Mouse (Mus musculus) CH12.LX (cell line): ENCODE results near the gene Hmcn1. TPM values are rescaled to one million over a fixed set of nuclear protein-coding genes. Genes with fewer than 3 reads are reported as not detected.
A peak's percentile ranks its signal among the peaks of the same experiment; 100 is the strongest.

Source experiments
- DNase-seq: peaks from one replicate; pipeline ENCODE4 v3.0.0-alpha.2; 2013; ENCODE audit errors: extremely low read depth
- H3K27ac ChIP-seq: 2 replicates; pipeline ENCODE4 v1.5.1; 2012; ENCODE audit warnings: low read depth, mild to moderate bottlenecking, control low read depth, moderate library complexity; ENCODE audit not compliant: insufficient read depth
- H3K27me3 ChIP-seq: replicated peaks from 2 replicates; pipeline ENCODE3; 2012; ENCODE audit warnings: inconsistent platforms
- H3K36me3 ChIP-seq, 2 experiments: replicated peaks in 1 of 2; 2 replicates each; pipeline versions ENCODE3 to v1.6.1; 2012; ENCODE audit warnings: inconsistent platforms in 1 of 2, low read length in 1 of 2, mild to moderate bottlenecking in 1 of 2, mixed read lengths in 1 of 2, moderate library complexity in 1 of 2; ENCODE audit not compliant: control insufficient read depth in 1 of 2, insufficient read depth in 1 of 2
- H3K4me1 ChIP-seq, 2 experiments: 2 replicates each; pipeline ENCODE4 v1.6.1; 2012; ENCODE audit warnings: inconsistent platforms in 1 of 2, moderate library complexity in 1 of 2; ENCODE audit not compliant: insufficient read depth in 2 of 2, control insufficient read depth in 1 of 2
- H3K4me2 ChIP-seq: 2 replicates; pipeline ENCODE4 v1.6.1; 2012; ENCODE audit warnings: low read depth, mild to moderate bottlenecking, control low read depth; ENCODE audit not compliant: poor library complexity, insufficient read depth, severe bottlenecking
- H3K4me3 ChIP-seq, 3 experiments: fragments of 150-350 bp in 1 of 3; sonication (generic) in 1 of 3; replicated peaks in 1 of 3; 2 replicates each; pipeline versions ENCODE3 to v1.5.1; 2011 to 2012; ENCODE audit warnings: low read depth in 2 of 3, low read length in 2 of 3, mild to moderate bottlenecking in 2 of 3, moderate library complexity in 2 of 3, control low read depth in 1 of 3, improper control_type of control experiment in 1 of 3, inconsistent platforms in 1 of 3, mixed read lengths in 1 of 3; ENCODE audit not compliant: poor library complexity in 1 of 3
- H3K79me2 ChIP-seq: replicated peaks from 2 replicates; pipeline ENCODE4 v1.6.1; 2012; ENCODE audit warnings: mild to moderate bottlenecking, moderate library complexity; ENCODE audit not compliant: control insufficient read depth, poor library complexity, insufficient read depth, severe bottlenecking; ENCODE audit errors: extremely low read depth
- H3K9ac ChIP-seq: 2 replicates; pipeline ENCODE4 v1.6.1; 2012; ENCODE audit warnings: low read depth, mild to moderate bottlenecking, control low read depth, moderate library complexity; ENCODE audit not compliant: insufficient read depth
- H3K9me3 ChIP-seq: replicated peaks from 2 replicates; pipeline ENCODE3; 2012; ENCODE audit warnings: low read length, inconsistent platforms, mixed read lengths
- BHLHE40 ChIP-seq: IDR thresholded peaks from 2 replicates; pipeline ENCODE4 v1.6.1; 2011; ENCODE audit warnings: mild to moderate bottlenecking, low read depth, low read length, improper control_type of control experiment
- CHD1 ChIP-seq: IDR thresholded peaks from 2 replicates; pipeline ENCODE4 v1.6.1; 2012; ENCODE audit warnings: low read depth, low read length, improper control_type of control experiment, inconsistent platforms
- CHD2 ChIP-seq: IDR thresholded peaks from 2 replicates; pipeline ENCODE4 v1.6.1; 2011; ENCODE audit warnings: low read length, improper control_type of control experiment
- CTCF ChIP-seq, 2 experiments: IDR thresholded peaks in 1 of 2; conservative IDR thresholded peaks in 1 of 2; 2 replicates each; pipeline ENCODE4 v1.5.1; 2011 to 2012; ENCODE audit warnings: low read depth in 2 of 2, low read length in 2 of 2, improper control_type of control experiment in 1 of 2, inconsistent platforms in 1 of 2, mild to moderate bottlenecking in 1 of 2, moderate library complexity in 1 of 2
- ELF1 ChIP-seq: IDR thresholded peaks from 2 replicates; pipeline ENCODE4 v1.6.1; 2014; ENCODE audit warnings: low read depth, mild to moderate bottlenecking, inconsistent platforms, low read length, improper control_type of control experiment
- ETS1 ChIP-seq: conservative IDR thresholded peaks from 2 replicates; pipeline ENCODE4 v1.6.1; 2012; ENCODE audit warnings: low read depth, mild to moderate bottlenecking, inconsistent platforms, low read length, improper control_type of control experiment, moderate library complexity
- GABPA ChIP-seq: IDR thresholded peaks from 2 replicates; pipeline ENCODE4 v1.6.1; 2012; ENCODE audit warnings: low read depth, low read length, improper control_type of control experiment, inconsistent platforms; ENCODE audit not compliant: insufficient replicate concordance
- IRF4 ChIP-seq: IDR thresholded peaks from 2 replicates; pipeline ENCODE4 v1.6.1; 2014; ENCODE audit warnings: low read depth, mild to moderate bottlenecking, inconsistent platforms, low read length, improper control_type of control experiment
- JUND ChIP-seq: conservative IDR thresholded peaks from 2 replicates; pipeline ENCODE4 v1.6.1; 2011; ENCODE audit warnings: low read depth, low read length, improper control_type of control experiment
- KAT2A ChIP-seq: IDR thresholded peaks from 2 replicates; pipeline ENCODE4 v1.6.1; 2012; ENCODE audit warnings: low read length, improper control_type of control experiment, inconsistent platforms; ENCODE audit not compliant: insufficient replicate concordance
- MAX ChIP-seq: IDR thresholded peaks from 2 replicates; pipeline ENCODE4 v1.6.1; 2011; ENCODE audit warnings: low read length, improper control_type of control experiment
- MEF2A ChIP-seq: IDR thresholded peaks from 2 replicates; pipeline ENCODE4 v1.6.1; 2014; ENCODE audit warnings: low read depth, mild to moderate bottlenecking, inconsistent platforms, low read length, improper control_type of control experiment, borderline replicate concordance
- MXI1 ChIP-seq: IDR thresholded peaks from 2 replicates; pipeline ENCODE4 v1.6.1; 2011; ENCODE audit warnings: mild to moderate bottlenecking, low read depth, low read length, improper control_type of control experiment
- MYC ChIP-seq: IDR thresholded peaks from 2 replicates; pipeline ENCODE4 v1.6.1; 2011; ENCODE audit warnings: low read depth, mild to moderate bottlenecking, improper control_type of control experiment, low read length
- NELFE ChIP-seq: IDR thresholded peaks from 2 replicates; pipeline ENCODE4 v1.6.1; 2011; ENCODE audit warnings: low read depth, low read length, improper control_type of control experiment
- NRF1 ChIP-seq: IDR thresholded peaks from 2 replicates; pipeline ENCODE4 v1.6.1; 2014; ENCODE audit warnings: low read depth, mild to moderate bottlenecking, inconsistent platforms, low read length, improper control_type of control experiment, moderate library complexity
- PAX5 ChIP-seq: IDR thresholded peaks from 2 replicates; pipeline ENCODE4 v1.6.1; 2012; ENCODE audit warnings: low read length, inconsistent platforms, mixed read lengths
- POLR2A ChIP-seq: IDR thresholded peaks from 2 replicates; pipeline ENCODE4 v1.6.1; 2011; ENCODE audit warnings: low read depth, mild to moderate bottlenecking, improper control_type of control experiment, low read length
- POLR2AphosphoS2 ChIP-seq: IDR thresholded peaks from 2 replicates; pipeline ENCODE4 v1.6.1; 2011; ENCODE audit warnings: low read depth, low read length, improper control_type of control experiment
- SIN3A ChIP-seq: IDR thresholded peaks from 2 replicates; pipeline ENCODE4 v1.6.1; 2012; ENCODE audit warnings: low read length, improper control_type of control experiment, inconsistent platforms
- SMC3 ChIP-seq: IDR thresholded peaks from 2 replicates; pipeline ENCODE4 v1.6.1; 2011; ENCODE audit warnings: low read depth, low read length, improper control_type of control experiment
- TBP ChIP-seq: conservative IDR thresholded peaks from 2 replicates; pipeline ENCODE4 v1.6.1; 2011; ENCODE audit warnings: low read depth, low read length, improper control_type of control experiment
- TCF12 ChIP-seq: IDR thresholded peaks from 2 replicates; pipeline ENCODE4 v1.6.1; 2014; ENCODE audit warnings: low read depth, mild to moderate bottlenecking, inconsistent platforms, low read length, improper control_type of control experiment
- UBTF ChIP-seq: IDR thresholded peaks from 2 replicates; pipeline ENCODE4 v1.6.1; 2012; ENCODE audit warnings: low read depth, mild to moderate bottlenecking, inconsistent platforms, low read length, improper control_type of control experiment, moderate library complexity
- USF2 ChIP-seq: conservative IDR thresholded peaks from 2 replicates; pipeline ENCODE4 v1.6.1; 2011; ENCODE audit warnings: low read depth, low read length, improper control_type of control experiment
- dilution Hi-C: fragments of 300-500 bp; cut with MboI; formaldehyde crosslinking; loops from 2 replicates; pipeline ENCODE4 v1.14.3; 2020; ENCODE audit warnings: low sequenced_read_pairs; ENCODE audit not compliant: extremely low pct_unique_long_range_greater_than_20kb, extremely low pct_ligation_motif_present
- in situ Hi-C: fragments of 300-500 bp; cut with MboI; formaldehyde crosslinking; loops from 3 replicates; pipeline ENCODE4 v1.14.3; 2019; ENCODE audit warnings: low sequenced_read_pairs, low pct_ligation_motif_present, low pct_unique_long_range_greater_than_20kb, mixed read lengths
- polyA plus RNA-seq: library from polyadenylated mRNA; unstranded; fragments of >175 nt; gene quantifications from 2 replicates; pipeline ENCODE4 v1.2.1, GENCODE M21; 2012; ENCODE audit warnings: low read depth; ENCODE audit not compliant: insufficient read length
- total RNA-seq, 2 experiments: library from RNA; depleted of rRNA; stranded (reverse); fragments of 300-350 nt in 1 of 2; fragments of >200 nt in 1 of 2; gene quantifications; 2 replicates each; pipeline ENCODE4 v1.2.3; 2012 to 2014

Hmcn1 gene
- total and polyA plus RNA-seq, 3 experiments = under 0.01 to 0.04 (median 0.01) TPM

DNA sequence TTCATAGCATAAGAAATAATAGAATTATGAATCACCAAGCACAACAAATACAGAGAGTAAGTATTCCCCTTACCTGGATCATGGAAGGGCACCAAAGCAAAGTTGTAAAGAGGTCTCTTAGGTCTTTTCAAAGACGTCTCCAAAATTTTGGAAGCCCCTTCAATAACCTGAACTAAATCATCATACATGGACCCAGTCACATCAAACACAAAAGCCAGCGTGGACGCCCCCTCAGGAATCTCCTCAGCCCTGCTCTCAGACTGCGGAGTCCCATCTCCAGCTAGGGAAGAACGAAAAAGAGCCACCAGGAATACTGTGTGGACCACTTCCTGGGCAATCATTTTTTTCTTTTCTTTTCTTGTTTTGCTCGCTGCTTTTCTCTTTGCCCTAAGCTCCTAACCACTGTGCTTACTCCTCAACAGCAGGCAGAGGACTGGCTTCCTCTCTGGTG is 499 bp downstream of the Hmcn1 start:
- H3K79me2 ChIP-seq = no peaks in the 10 kb centered on the region
- in situ Hi-C loops = no loop called here
- H3K9ac ChIP-seq = no peak overlapping the region
- peak overlapping the region; percentile 98; the same call in 1 of the 2 replicates for H3K4me2 ChIP-seq
- peaks cover 0 to 15% of the 10 kb centered on the region in 2 experiments; a peak in 2 of 4 replicates for H3K4me1 ChIP-seq
- dilution Hi-C loops = no loop called here
- no peaks in the 10 kb centered on the region for H3K27me3 ChIP-seq
- no peak for DNase-seq
- no peak overlapping the region for H3K4me3 ChIP-seq
- TF ChIP-seq TCF12 = no peak
- no peak for TF ChIP-seq ETS1
- no peak for TF ChIP-seq MXI1
- no peak for TF ChIP-seq CHD2
- H3K36me3 ChIP-seq = no peaks in the 10 kb centered on the region
- H3K27ac ChIP-seq = no peak overlapping the region
- H3K9me3 ChIP-seq = no peaks in the 10 kb centered on the region

DNA sequence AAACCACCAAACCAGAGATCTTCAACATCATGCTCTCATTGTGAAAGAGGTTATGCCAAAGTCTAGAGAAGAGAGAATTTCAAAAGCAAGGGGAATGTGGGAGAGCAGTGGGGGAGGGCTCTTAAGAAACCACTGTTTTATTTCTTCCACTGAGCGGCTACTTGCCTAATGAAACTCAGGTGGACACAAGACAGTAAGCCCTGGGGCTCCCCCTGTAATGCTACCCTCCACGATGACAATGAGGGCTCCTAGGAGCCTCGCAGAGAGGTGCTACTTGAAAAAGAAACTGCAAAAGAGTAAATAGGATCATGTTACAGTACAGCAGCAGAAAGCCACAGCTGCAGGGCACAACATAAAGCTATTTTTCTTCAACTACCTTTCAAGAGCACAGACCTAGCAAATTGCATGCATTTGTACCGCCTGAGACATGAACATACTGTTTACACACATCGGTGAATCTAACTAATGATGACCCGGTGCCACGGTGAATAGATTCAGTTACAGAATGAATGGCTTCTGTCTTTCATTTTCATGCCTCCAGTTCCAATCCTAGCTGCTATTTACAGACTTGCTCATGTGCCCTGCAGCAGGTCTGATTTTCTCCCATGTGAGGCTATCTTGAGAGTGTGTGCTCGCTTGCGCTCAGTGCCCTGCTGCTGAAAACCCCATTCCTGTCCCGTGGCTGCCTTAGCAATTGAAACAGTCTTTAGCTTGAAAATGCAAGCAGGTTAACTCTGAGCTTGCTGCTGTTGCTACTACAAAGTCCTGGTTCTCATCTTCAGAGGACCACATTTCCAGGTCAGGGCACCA is 1.3 kb downstream of the Hmcn1 start:
- Histone ChIP-seq H3K4me3 (peak overlapping the region; percentile 6 to 43 (median 28)), H3K9me3 (no peaks in the 10 kb centered on the region), H3K9ac (peak overlapping the region; percentile 33; the same call in 1 of the 2 replicates), H3K36me3 (no peaks in the 10 kb centered on the region), H3K27ac (no peak overlapping the region), H3K4me2 (peak overlapping the region; percentile 98), H3K79me2 (no peaks in the 10 kb centered on the region), H3K4me1 (peaks cover 0 to 15% of the 10 kb centered on the region in 2 experiments; a peak in 2 of 4 replicates), H3K27me3 (no peaks in the 10 kb centered on the region)
- TF ChIP-seq MEF2A (no peak; the same call in 1 of the 2 replicates), SIN3A (0 out of 2 replicates have a peak, but pooled peaks have one; percentile 23), MYC (no peak), BHLHE40 (peak; percentile 85), ETS1 (peak; percentile 37; the same call in 1 of the 2 replicates), PAX5 (no peak), KAT2A (no peak)
- in situ Hi-C loops (no loop called here), dilution Hi-C loops (no loop called here)
- DNase-seq = peak; percentile 34

DNA sequence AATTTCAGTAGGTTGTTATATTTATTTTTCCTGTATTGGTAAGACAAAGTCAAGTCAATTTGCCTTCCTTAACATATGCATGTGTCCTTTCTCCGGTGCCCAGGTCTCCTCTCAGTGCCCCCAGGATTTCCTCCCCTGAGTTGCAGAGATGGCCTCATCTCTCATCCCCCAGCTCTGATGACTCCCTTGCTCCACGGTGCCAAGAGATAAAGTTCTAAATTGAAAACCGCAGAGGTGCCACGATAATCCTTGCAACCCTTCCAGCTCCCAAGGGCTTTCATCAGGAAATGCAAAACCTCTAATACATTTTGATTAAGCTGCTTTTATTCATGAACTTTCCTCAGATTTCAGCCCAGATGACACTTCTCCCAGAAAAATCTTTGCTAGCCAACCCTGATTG is 8.3 kb downstream of the Hmcn1 start:
- Histone ChIP-seq H3K36me3 (no peaks in the 10 kb centered on the region), H3K9me3 (no peaks in the 10 kb centered on the region), H3K4me1 (no peaks in the 10 kb centered on the region; a peak in 1 of 4 replicates), H3K4me2 (no peak overlapping the region), H3K9ac (no peak overlapping the region), H3K79me2 (no peaks in the 10 kb centered on the region), H3K27me3 (no peaks in the 10 kb centered on the region), H3K4me3 (no peak overlapping the region), H3K27ac (no peak overlapping the region)
- no peak for DNase-seq
- in situ Hi-C loops = no loop called here
- dilution Hi-C loops = no loop called here
- TF ChIP-seq CHD1 = no peak
- TF ChIP-seq MYC = no peak
- TF ChIP-seq MAX = no peak
- TF ChIP-seq TBP = no peak
- no peak for TF ChIP-seq SMC3
- no peak for TF ChIP-seq KAT2A
- TF ChIP-seq USF2 = no peak
- no peak for TF ChIP-seq IRF4
- TF ChIP-seq UBTF = no peak
- no peak for TF ChIP-seq NELFE
- no peak for TF ChIP-seq POLR2AphosphoS2
- TF ChIP-seq GABPA = no peak
- TF ChIP-seq ELF1 = no peak
- no peak for TF ChIP-seq MEF2A
- no peak for TF ChIP-seq BHLHE40
- TF ChIP-seq JUND = no peak
- TF ChIP-seq NRF1 = no peak
- no peak for TF ChIP-seq POLR2A
- TF ChIP-seq CTCF (conservative IDR thresholded peaks at IDR 0.05 in 1 of 2, IDR thresholded peaks at IDR 0.05 in 1 of 2; ENCODE audit: low read depth in 2 of 2, low read length in 2 of 2) = no peak
